Mouse (Mus musculus): Measurements from ENCODE around the gene Tefm.

- no peak for TF ChIP-seq HCFC1 (IDR thresholded peaks at IDR 0.05; ENCODE audit: borderline replicate concordance, insufficient read depth, low read length)
- no peak for TF ChIP-seq MAFK (IDR thresholded peaks at IDR 0.05; ENCODE audit: insufficient read depth, low read depth, low read length)
Observed at GRCm38 (mm10) chr11:80145787-80146275, 3.9 kb upstream of the Tefm start.
